In the genomic region with DNA sequence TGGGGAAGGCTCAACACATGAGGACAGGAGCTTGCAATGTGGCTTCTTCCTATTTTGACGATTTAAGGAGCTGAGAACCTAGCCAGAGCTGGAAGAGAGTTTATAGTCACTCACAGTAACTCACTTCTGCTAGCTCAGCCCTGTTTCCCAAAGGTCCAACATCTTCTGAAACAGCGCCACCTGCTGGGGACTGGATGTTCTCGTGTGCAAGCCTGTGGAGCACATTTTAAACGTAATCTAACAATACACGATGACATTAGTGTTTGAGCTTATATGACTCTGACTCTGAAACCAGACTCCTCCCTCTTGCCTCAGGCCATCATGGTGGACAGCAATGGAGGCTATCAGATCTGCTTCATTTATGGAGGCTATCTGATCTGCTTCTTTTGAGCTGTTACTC, we compare ENCODE assay signal across 23 mouse cellular contexts.
A peak's percentile ranks its signal among the peaks of the same experiment; 100 is the strongest.
DNase-seq lines count a peak whose midpoint lies in the region; ATAC-seq and TF ChIP-seq lines count a peak whose summit lies in the region.
"Had no signal": no experiment of that assay in that cellular context is flagged by ENCODE, and none has a peak within 500 bp of the region (broad histone marks: within the 10 kb centered on the region; RNA-seq: fewer than 3 reads in every experiment).

No protein-coding gene starts in this region.

- no peak overlapping the region for H3K4me3 ChIP-seq in hindbrain, embryonic 11.5 days (ENCODE audit: low read depth, low read length)
- H3K4me3 ChIP-seq in hindbrain, embryonic 13.5 days = no peak overlapping the region
- no peak overlapping the region for H3K4me3 ChIP-seq in lung, embryonic 14.5 days (ENCODE audit: low read depth, low read length)
- H3K4me3 ChIP-seq in embryonic fibroblast, embryonic 13.5 days (ENCODE audit: insufficient read depth, low read length) = no peak overlapping the region
- H3K4me3 ChIP-seq: embryonic facial prominence, embryonic 12.5 days; forebrain, embryonic 12.5 days; heart, embryonic 13.5 days; limb, embryonic 10.5 days; lung, embryonic 15.5 days; megakaryocyte, embryonic 14.5 days; neural tube, embryonic 15.5 days had no signal

- no peak overlapping the region for H3K27ac ChIP-seq in hindbrain, embryonic 11.5 days (ENCODE audit: low read depth, low read length)
- no peak overlapping the region for H3K27ac ChIP-seq in hindbrain, embryonic 13.5 days
- no peak overlapping the region for H3K27ac ChIP-seq in lung, embryonic 14.5 days (ENCODE audit: low read depth)
- no peak overlapping the region for H3K27ac ChIP-seq in embryonic fibroblast, embryonic 13.5 days (ENCODE audit: insufficient read depth, low read length)
- H3K27ac ChIP-seq: embryonic facial prominence, embryonic 12.5 days; forebrain, embryonic 12.5 days; heart, embryonic 13.5 days; hindbrain, embryonic 14.5 days; limb, embryonic 10.5 days; lung, embryonic 15.5 days; neural tube, embryonic 15.5 days had no signal

- H3K27me3 ChIP-seq in hindbrain, embryonic 11.5 days (ENCODE audit: control insufficient read depth, insufficient read depth, low read length) = no peaks in the 10 kb centered on the region
- H3K27me3 ChIP-seq in hindbrain, embryonic 13.5 days = no peaks in the 10 kb centered on the region
- H3K27me3 ChIP-seq in lung, embryonic 14.5 days (ENCODE audit: insufficient read depth, low read length) = no peaks in the 10 kb centered on the region
- H3K27me3 ChIP-seq: embryonic facial prominence, embryonic 12.5 days; forebrain, embryonic 12.5 days; heart, embryonic 13.5 days; lung, embryonic 15.5 days; megakaryocyte, embryonic 14.5 days; neural tube, embryonic 15.5 days had no signal

- WGBS in hindbrain, embryonic 11.5 days = 89% methylated on average over 5 of the region's 5 CpGs
- 95% methylated on average over 5 of the region's 5 CpGs for WGBS in hindbrain, embryonic 13.5 days
- 88% methylated on average over 5 of the region's 5 CpGs for whole genome bisulfite sequencing in lung, embryonic 14.5 days

- no peak overlapping the region for H3K9ac ChIP-seq in hindbrain, embryonic 11.5 days (ENCODE audit: low read depth, low read length)
- no peak overlapping the region for H3K9ac ChIP-seq in hindbrain, embryonic 13.5 days
- no peak overlapping the region for H3K9ac ChIP-seq in lung, embryonic 14.5 days
- H3K9ac ChIP-seq: embryonic facial prominence, embryonic 12.5 days; forebrain, embryonic 12.5 days; heart, embryonic 13.5 days; hindbrain, embryonic 14.5 days; lung, embryonic 15.5 days; neural tube, embryonic 15.5 days had no signal

- TF ChIP-seq CTCF in lung, embryonic 14.5 days (IDR thresholded peaks at IDR 0.05; ENCODE audit: low read depth) = peak; percentile 51
- TF ChIP-seq CTCF in embryonic fibroblast, embryonic 13.5 days (IDR thresholded peaks at IDR 0.05; ENCODE audit: borderline replicate concordance, insufficient read depth, low read length) = 0 out of 2 replicates have a peak, but pooled peaks have one; percentile 1

- no peaks in the 10 kb centered on the region for H3K4me1 ChIP-seq in hindbrain, embryonic 11.5 days (replicated peaks; ENCODE audit: control insufficient read depth, insufficient read depth, low read length)
- H3K4me1 ChIP-seq in hindbrain, embryonic 13.5 days (replicated peaks) = no peaks in the 10 kb centered on the region
- H3K4me1 ChIP-seq in lung, embryonic 14.5 days (ENCODE audit: insufficient read depth) = no peaks in the 10 kb centered on the region
- H3K4me1 ChIP-seq in embryonic fibroblast, embryonic 13.5 days (ENCODE audit: control insufficient read depth, insufficient read depth, low read length) = peaks cover 8% of the 10 kb centered on the region; the same call in 1 of the 2 replicates
- H3K4me1 ChIP-seq: embryonic facial prominence, embryonic 12.5 days; forebrain, embryonic 12.5 days; limb, embryonic 10.5 days; lung, embryonic 15.5 days; megakaryocyte, embryonic 14.5 days; neural tube, embryonic 15.5 days had no signal

- peak; percentile 17 for DNase-seq in hindbrain, embryonic 11.5 days (ENCODE audit: low spot score)
- DNase-seq in lung, embryonic 14.5 days = no peak
- no peak for DNase-seq in lung, adult 18-20 months
- DNase-seq in ES-CJ7 (ENCODE audit: low read depth, low spot score) = peak; percentile 37
- no peak for DNase-seq in adrenal gland, postnatal 36 days
- no peak for DNase-seq in spleen, postnatal 36 days (ENCODE audit: low spot score in 2 of 2)
- DNase-seq: adrenal gland, postnatal 10 days; cerebellum, postnatal 36 days; gastrocnemius, postnatal 10 days; kidney, adult 9 months; layer of hippocampus, adult 9-11 months; right cerebral cortex, adult 18-20 months; thymus, adult 2 months had no signal

- H3K4me2 ChIP-seq in hindbrain, embryonic 11.5 days (replicated peaks; ENCODE audit: low read depth, low read length) = no peak overlapping the region
- H3K4me2 ChIP-seq in hindbrain, embryonic 13.5 days = no peak overlapping the region
- H3K4me2 ChIP-seq in lung, embryonic 14.5 days = no peak overlapping the region
- H3K4me2 ChIP-seq: embryonic facial prominence, embryonic 12.5 days; forebrain, embryonic 12.5 days; heart, embryonic 13.5 days; hindbrain, embryonic 14.5 days; lung, embryonic 15.5 days; neural tube, embryonic 15.5 days had no signal

- no peak for ATAC-seq in hindbrain, embryonic 11.5 days (ENCODE audit: low FRiP score)
- ATAC-seq in hindbrain, embryonic 13.5 days (ENCODE audit: low FRiP score) = no peak
- ATAC-seq in lung, embryonic 14.5 days (ENCODE audit: insufficient read depth) = no peak

- no peaks in the 10 kb centered on the region for H3K36me3 ChIP-seq in hindbrain, embryonic 11.5 days (ENCODE audit: control insufficient read depth, insufficient read depth, low read length)
- no peaks in the 10 kb centered on the region for H3K36me3 ChIP-seq in hindbrain, embryonic 13.5 days
- no peaks in the 10 kb centered on the region for H3K36me3 ChIP-seq in lung, embryonic 14.5 days (ENCODE audit: insufficient read depth)
- H3K36me3 ChIP-seq: embryonic facial prominence, embryonic 12.5 days; forebrain, embryonic 12.5 days; heart, embryonic 13.5 days; limb, embryonic 10.5 days; lung, embryonic 15.5 days; neural tube, embryonic 15.5 days had no signal

- H3K9me3 ChIP-seq in hindbrain, embryonic 11.5 days (ENCODE audit: control insufficient read depth, low read length) = 0 out of 2 replicates have a peak, but pooled peaks cover 3% of the 10 kb centered on the region
- no peaks in the 10 kb centered on the region; the same call in 1 of the 2 replicates for H3K9me3 ChIP-seq in hindbrain, embryonic 13.5 days
- H3K9me3 ChIP-seq in lung, embryonic 14.5 days (ENCODE audit: low read depth, low read length) = 0 out of 2 replicates have a peak, but pooled peaks cover 5% of the 10 kb centered on the region
- H3K9me3 ChIP-seq: embryonic facial prominence, embryonic 12.5 days; limb, embryonic 10.5 days; neural tube, embryonic 15.5 days had no signal

- TF ChIP-seq POLR2A in embryonic fibroblast, embryonic 13.5 days (IDR thresholded peaks at IDR 0.05; ENCODE audit: low read depth, low read length) = no peak

Comparison
In these comparisons a context has a peak if more than half of its experiments do, and no peak if none do; other contexts are left out.
1. DNase-seq: peak in hindbrain, embryonic 11.5 days (single experiment) and ES-CJ7 (single experiment); none in lung, embryonic 14.5 days (single experiment), lung, adult 18-20 months (0 of 2), adrenal gland, postnatal 36 days (0 of 2) and spleen, postnatal 36 days (0 of 2).